Mouse (Mus musculus): ENCODE data around the gene Hmgcs1. TPM values are rescaled to one million over a fixed set of nuclear protein-coding genes. Genes with fewer than 3 reads are reported as not detected.
A peak's percentile ranks its signal among the peaks of the same experiment; 100 is the strongest.
"Not testable (repeated sequence)": the region's sequence is repeated elsewhere in the genome, so short reads cannot be mapped to it uniquely, and the experiment has no call there.

Hmgcs1 gene
- total and polyA plus RNA-seq, 2 experiments from 2014 or later = 404 to 452 TPM

DNA sequence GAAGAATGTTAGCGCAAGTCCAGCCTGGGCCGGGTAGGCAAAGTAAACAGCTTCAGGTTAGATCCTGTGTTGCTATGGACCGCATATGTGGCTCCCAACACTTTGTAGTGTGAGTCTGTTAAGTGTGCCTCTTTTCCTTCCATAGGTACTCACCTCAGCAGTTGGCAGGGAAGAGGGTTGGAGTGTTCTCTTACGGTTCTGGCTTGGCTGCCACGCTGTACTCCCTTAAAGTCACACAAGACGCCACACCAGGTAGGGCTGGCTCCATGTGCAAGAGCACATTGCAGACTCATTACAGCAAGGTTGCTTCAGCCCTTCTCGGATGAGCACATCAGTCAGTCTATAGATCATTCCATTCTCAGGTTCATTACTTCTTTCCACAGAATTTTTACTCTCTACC lies 14.1 kb downstream of the Hmgcs1 start:
- Histone ChIP-seq H3K9me3 (ENCODE audit: low read length) (no peaks in the 10 kb centered on the region), H3K36me3 (ENCODE audit: insufficient read depth) (peaks cover 69% of the 10 kb centered on the region), H3K27me3 (ENCODE audit: insufficient read depth, low read length) (no peaks in the 10 kb centered on the region), H3K9ac (no peak overlapping the region), H3K27ac (ENCODE audit: low read depth, low read length) (no peak overlapping the region), H3K4me3 (ENCODE audit: low read depth, low read length) (no peak overlapping the region), H3K4me1 (ENCODE audit: insufficient read depth) (no peaks in the 10 kb centered on the region), H3K4me2 (ENCODE audit: low read depth) (no peak overlapping the region)
- TF ChIP-seq CTCF (IDR thresholded peaks at IDR 0.05; ENCODE audit: low read depth) = no peak
- DNase-seq (no peak), ATAC-seq (no peak)
- WGBS = 88% methylated on average over 7 of the region's 7 CpGs

DNA sequence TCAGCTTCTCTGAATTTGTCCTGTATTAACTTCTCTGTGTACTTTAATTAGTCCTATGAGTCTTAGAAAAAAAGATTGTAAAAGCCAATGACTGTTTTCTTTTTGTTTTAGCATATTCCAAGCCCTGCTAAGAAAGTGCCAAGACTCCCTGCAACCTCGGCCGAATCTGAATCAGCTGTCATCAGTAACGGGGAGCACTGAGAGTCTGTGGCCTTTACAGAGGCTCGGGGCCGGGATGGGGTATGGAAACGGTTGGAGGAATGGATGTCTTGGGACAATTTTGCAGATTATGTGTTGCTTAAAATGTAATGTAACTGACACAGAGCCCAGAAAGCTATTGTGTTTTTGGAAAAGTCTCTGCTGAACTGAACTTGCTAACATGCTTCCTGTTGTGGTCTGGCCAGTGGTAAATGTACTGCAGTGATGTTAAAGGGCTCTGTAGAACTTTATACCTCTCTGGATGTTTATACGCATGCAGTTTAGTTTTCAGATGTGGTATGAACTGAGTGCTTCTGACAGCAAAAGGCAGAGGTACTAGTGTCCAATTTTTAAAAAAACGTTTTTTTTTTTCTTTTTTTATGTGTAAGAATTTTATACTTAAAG lies 16.2 kb downstream of the Hmgcs1 start:
- H3K27me3 ChIP-seq (ENCODE audit: insufficient read depth, low read length); DNase-seq; H3K9ac ChIP-seq; H3K27ac ChIP-seq (ENCODE audit: low read depth, low read length); ATAC-seq; H3K9me3 ChIP-seq (ENCODE audit: low read length); H3K4me1 ChIP-seq (ENCODE audit: insufficient read depth); H3K4me3 ChIP-seq (ENCODE audit: low read depth, low read length); H3K4me2 ChIP-seq (ENCODE audit: low read depth): not testable (repeated sequence)
- H3K36me3 ChIP-seq (ENCODE audit: insufficient read depth) = peaks cover 71% of the 10 kb centered on the region
- WGBS = 82% methylated on average over 7 of the region's 8 CpGs

DNA sequence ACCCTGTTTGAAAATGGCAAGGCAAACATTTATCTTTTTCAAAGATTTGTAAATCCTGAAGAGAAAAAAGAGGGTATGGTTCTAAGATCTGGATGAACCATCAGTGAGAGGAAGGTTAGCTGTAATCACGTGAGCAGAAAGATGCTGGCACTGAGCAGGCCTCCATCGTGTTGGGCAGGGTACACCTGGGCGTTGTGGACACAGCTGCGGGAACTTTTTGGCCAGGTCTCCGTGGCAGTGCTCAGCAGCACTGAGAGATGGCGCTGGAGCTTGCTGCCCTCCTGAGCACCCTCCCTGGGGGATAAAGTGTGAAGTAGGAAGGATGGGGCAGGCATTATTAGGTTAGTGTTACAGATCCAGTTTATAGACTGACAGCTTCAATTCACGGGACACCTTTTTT lies 16.8 kb downstream of the Hmgcs1 start:
- Histone ChIP-seq H3K9ac (no peak overlapping the region), H3K4me1 (ENCODE audit: insufficient read depth) (no peaks in the 10 kb centered on the region), H3K4me3 (ENCODE audit: low read depth, low read length) (no peak overlapping the region), H3K27me3 (ENCODE audit: insufficient read depth, low read length) (no peaks in the 10 kb centered on the region), H3K9me3 (ENCODE audit: low read length) (no peaks in the 10 kb centered on the region), H3K36me3 (ENCODE audit: insufficient read depth) (peaks cover 76% of the 10 kb centered on the region), H3K27ac (ENCODE audit: low read depth, low read length) (no peak overlapping the region), H3K4me2 (ENCODE audit: low read depth) (no peak overlapping the region)
- ATAC-seq = no peak
- DNase-seq = no peak
- 71% methylated on average over 7 of the region's 7 CpGs for WGBS
- TF ChIP-seq CTCF (IDR thresholded peaks at IDR 0.05; ENCODE audit: low read depth) = no peak

DNA sequence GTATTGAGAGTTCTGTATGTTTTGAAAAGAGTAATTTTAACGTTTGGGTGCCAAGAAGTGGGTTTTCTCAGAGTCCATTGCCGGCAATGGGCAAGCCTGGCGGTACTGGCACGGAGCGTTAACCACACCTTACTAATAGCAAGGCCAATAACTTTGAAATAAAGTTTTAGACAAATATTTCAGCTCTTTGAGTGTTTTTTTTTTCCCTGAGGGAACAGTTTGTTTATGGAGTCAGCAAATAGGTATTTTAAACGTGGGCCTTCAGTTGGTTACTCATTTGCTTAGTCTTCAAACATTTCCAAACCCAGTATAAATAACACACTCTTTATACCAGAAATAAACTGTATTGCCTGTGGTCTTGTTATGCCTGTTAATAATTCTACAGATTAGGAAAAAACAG lies 17.7 kb downstream of the Hmgcs1 start:
- H3K27me3 ChIP-seq (ENCODE audit: insufficient read depth, low read length) = no peaks in the 10 kb centered on the region
- H3K27ac ChIP-seq (ENCODE audit: low read depth, low read length) = no peak overlapping the region
- no peak for ATAC-seq
- H3K4me1 ChIP-seq (ENCODE audit: insufficient read depth) = no peaks in the 10 kb centered on the region
- H3K4me2 ChIP-seq (ENCODE audit: low read depth) = no peak overlapping the region
- no peak for DNase-seq
- H3K4me3 ChIP-seq (ENCODE audit: low read depth, low read length) = no peak overlapping the region
- H3K9me3 ChIP-seq (ENCODE audit: low read length) = no peaks in the 10 kb centered on the region
- 84% methylated on average over 6 of the region's 6 CpGs for WGBS
- TF ChIP-seq CTCF (IDR thresholded peaks at IDR 0.05; ENCODE audit: low read depth) = no peak
- no peak overlapping the region for H3K9ac ChIP-seq
- H3K36me3 ChIP-seq (ENCODE audit: insufficient read depth) = peaks cover 75% of the 10 kb centered on the region

DNA sequence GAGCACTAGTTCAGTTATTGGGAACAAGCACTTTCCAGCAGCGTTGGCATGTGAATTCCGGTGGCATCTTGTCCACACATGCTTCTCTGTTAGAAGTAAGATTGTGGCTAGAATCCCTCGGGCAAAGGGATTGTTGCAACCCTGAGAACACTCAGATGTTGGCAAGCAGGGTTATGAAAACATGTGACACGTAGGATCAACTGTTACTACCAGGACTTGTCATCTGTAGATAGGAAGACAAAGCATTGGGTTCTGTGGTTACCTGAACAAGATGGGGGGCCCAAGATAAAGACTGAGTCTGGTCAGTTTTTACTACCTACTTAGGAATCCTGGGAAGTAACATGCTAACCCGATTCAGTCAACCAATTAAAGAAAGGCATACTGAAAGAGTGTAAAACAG lies 18.8 kb downstream of the Hmgcs1 start:
- H3K9ac ChIP-seq = no peak overlapping the region
- no peak overlapping the region for H3K4me3 ChIP-seq (ENCODE audit: low read depth, low read length)
- H3K27ac ChIP-seq (ENCODE audit: low read depth, low read length) = no peak overlapping the region
- no peak for ATAC-seq
- no peaks in the 10 kb centered on the region for H3K4me1 ChIP-seq (ENCODE audit: insufficient read depth)
- H3K36me3 ChIP-seq (ENCODE audit: insufficient read depth) = peaks cover 68% of the 10 kb centered on the region
- H3K27me3 ChIP-seq (ENCODE audit: insufficient read depth, low read length) = no peaks in the 10 kb centered on the region
- no peak overlapping the region for H3K4me2 ChIP-seq (ENCODE audit: low read depth)
- DNase-seq = no peak
- 78% methylated on average over 5 of the region's 5 CpGs for WGBS
- no peak for TF ChIP-seq CTCF (IDR thresholded peaks at IDR 0.05; ENCODE audit: low read depth)
- H3K9me3 ChIP-seq (ENCODE audit: low read length) = no peaks in the 10 kb centered on the region

DNA sequence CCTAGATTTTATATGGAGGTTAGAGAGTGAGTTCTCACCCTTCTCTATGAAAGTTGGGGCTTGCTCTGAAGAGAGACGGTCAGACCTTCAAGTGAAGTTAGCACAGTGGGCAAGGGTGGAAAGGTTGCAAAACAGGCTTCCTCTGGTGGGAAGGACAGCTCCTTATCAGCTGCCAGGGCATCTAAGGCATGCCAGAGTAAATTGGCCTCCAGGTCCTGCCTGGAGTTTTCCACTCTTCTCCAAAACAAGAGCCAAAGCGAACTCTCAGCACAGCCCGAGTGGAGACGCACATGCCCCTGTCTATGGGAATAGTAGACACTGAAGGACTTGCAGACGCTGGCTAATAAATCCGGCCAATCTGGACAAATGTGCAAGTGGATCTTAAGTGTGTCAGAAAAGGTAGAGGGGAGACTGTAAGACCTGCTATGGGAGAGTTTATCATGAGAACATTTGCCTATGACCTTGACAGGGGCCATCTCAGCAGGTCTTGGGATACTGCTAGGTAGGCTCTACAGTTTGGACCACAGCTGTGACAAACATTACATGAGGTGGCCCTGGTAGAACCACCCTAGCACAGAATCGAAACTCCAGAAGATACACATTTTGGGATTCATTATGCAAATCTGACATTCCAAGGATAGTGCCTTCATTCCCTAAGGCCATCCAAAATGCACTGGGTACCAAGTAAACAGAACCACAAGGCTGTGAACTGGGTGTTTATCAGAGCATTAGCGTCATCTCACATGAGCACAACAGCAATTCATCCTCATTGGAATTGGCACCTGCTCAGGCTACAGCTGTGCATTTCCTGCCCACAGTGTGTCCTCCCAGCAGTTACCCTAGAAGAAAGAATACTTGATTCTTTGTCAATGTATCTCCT lies 19.4 kb downstream of the Hmgcs1 start:
- Histone ChIP-seq H3K9me3 (ENCODE audit: low read length) (no peaks in the 10 kb centered on the region), H3K27ac (ENCODE audit: low read depth, low read length) (no peak overlapping the region), H3K36me3 (ENCODE audit: insufficient read depth) (peaks cover 62% of the 10 kb centered on the region), H3K4me1 (ENCODE audit: insufficient read depth) (no peaks in the 10 kb centered on the region), H3K27me3 (ENCODE audit: insufficient read depth, low read length) (no peaks in the 10 kb centered on the region), H3K4me3 (ENCODE audit: low read depth, low read length) (no peak overlapping the region), H3K4me2 (ENCODE audit: low read depth) (no peak overlapping the region), H3K9ac (no peak overlapping the region)
- 85% methylated on average over 8 of the region's 8 CpGs for WGBS
- DNase-seq (no peak), ATAC-seq (no peak)
- TF ChIP-seq CTCF (IDR thresholded peaks at IDR 0.05; ENCODE audit: low read depth) = no peak

DNA sequence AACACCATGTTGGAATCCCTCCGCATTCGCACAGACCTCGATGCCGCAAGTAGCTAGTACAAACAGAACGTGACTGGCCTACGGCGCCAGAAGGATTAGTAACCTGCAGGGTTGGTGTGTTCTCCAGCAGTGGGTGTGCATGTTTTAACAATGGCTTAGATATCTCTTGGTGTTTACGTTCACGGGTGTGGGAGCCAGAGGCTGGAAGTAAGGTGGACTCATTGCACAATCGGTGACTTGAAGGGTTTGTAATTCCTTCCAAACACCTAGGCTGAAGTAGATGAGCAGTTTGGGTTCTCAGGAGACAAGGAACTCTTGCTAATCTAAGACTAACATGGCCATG lies 20.1 kb downstream of the Hmgcs1 start:
- DNase-seq (no peak), ATAC-seq (no peak)
- no peaks in the 10 kb centered on the region for H3K9me3 ChIP-seq (ENCODE audit: low read length)
- no peaks in the 10 kb centered on the region for H3K27me3 ChIP-seq (ENCODE audit: insufficient read depth, low read length)
- H3K9ac ChIP-seq = no peak overlapping the region
- peaks cover 56% of the 10 kb centered on the region for H3K36me3 ChIP-seq (ENCODE audit: insufficient read depth)
- TF ChIP-seq CTCF (IDR thresholded peaks at IDR 0.05; ENCODE audit: low read depth) = no peak
- no peaks in the 10 kb centered on the region for H3K4me1 ChIP-seq (ENCODE audit: insufficient read depth)
- 0 out of 2 replicates have a peak overlapping the region, but pooled peaks have one; percentile 21 for H3K27ac ChIP-seq (ENCODE audit: low read depth, low read length)
- no peak overlapping the region for H3K4me2 ChIP-seq (ENCODE audit: low read depth)
- no peak overlapping the region for H3K4me3 ChIP-seq (ENCODE audit: low read depth, low read length)
- 76% methylated on average over 10 of the region's 10 CpGs for WGBS
